Mouse (Mus musculus): ENCODE results near the gene Zbtb2. TPM values are rescaled to one million over a fixed set of nuclear protein-coding genes. Genes with fewer than 3 reads are reported as not detected.

Gene Zbtb2
- polyA plus RNA-seq, 1 experiment from 2014 or later = 15.0 TPM

DNA sequence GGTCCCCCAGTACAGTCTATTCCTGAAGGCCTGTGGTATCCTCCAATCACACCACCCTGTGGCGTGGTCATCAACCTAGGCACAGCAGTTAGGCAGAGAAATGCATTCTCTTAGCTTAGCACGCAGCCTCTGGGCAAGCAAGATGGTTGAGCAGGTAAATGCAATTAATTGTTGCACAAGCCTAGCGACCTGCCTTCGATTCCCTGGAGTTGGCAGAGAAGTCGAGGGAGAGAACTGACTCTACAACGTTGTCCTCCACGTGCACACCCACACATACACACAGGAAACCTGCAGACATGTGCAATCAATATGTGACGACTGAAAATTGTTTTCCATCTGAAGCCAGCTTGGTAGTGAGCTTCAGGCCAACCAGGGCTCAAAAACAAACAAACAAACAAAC lies 64.0 kb downstream of the Zbtb2 start:
- Histone ChIP-seq H3K27me3 (no peaks in the 10 kb centered on the region), H3K9me3 (no peaks in the 10 kb centered on the region; the same call in 1 of the 2 replicates), H3K4me3 (no peak overlapping the region), H3K4me1 (replicated peaks) (peaks cover 4% of the 10 kb centered on the region), H3K4me2 (no peak overlapping the region), H3K9ac (no peak overlapping the region), H3K27ac (replicated peaks) (no peak overlapping the region), H3K36me3 (no peaks in the 10 kb centered on the region)
- WGBS = 78% methylated on average over 8 of the region's 8 CpGs
- ATAC-seq (ENCODE audit: low FRiP score, low read depth) = no peak

Other genes starting within 250 kb of the Zbtb2 start
- 46.6 and 48.0 TPM in 2 replicates for gene Akap12, start 121.7 kb downstream of the Zbtb2 start, polyA plus RNA-seq (2015; fragmentation: Nextera tagmentation; extraction: Ambion mirVana)
- 47.0 and 49.1 TPM in 2 replicates for gene Rmnd1, start 44.3 kb upstream of the Zbtb2 start, polyA plus RNA-seq (2015; fragmentation: Nextera tagmentation; extraction: Ambion mirVana)
- 10.3 and 10.8 TPM in 2 replicates for gene Armt1, start 44.4 kb upstream of the Zbtb2 start, polyA plus RNA-seq (2015; fragmentation: Nextera tagmentation; extraction: Ambion mirVana)
- gene Ccdc170, start 94.4 kb upstream of the Zbtb2 start, polyA plus RNA-seq (2015; fragmentation: Nextera tagmentation; extraction: Ambion mirVana) = 0.24 and 0.32 TPM in 2 replicates
- gene Esr1, start 223.5 kb upstream of the Zbtb2 start, polyA plus RNA-seq (2015; fragmentation: Nextera tagmentation; extraction: Ambion mirVana) = 0.45 and 0.49 TPM in 2 replicates

Measured in hindbrain, embryonic 15.5 days (tissue).